Mouse (Mus musculus) activated CD4-positive, CD25-positive, alpha-beta regulatory T cell (primary cell): ENCODE results near the gene Sec61a2. TPM values are rescaled to one million over a fixed set of nuclear protein-coding genes. Genes with fewer than 3 reads are reported as not detected.

Source experiments
- polyA plus RNA-seq, 2 experiments: library from polyadenylated mRNA; unstranded; fragments of 100-300 nt; shearing (Covaris generic); gene quantifications; one replicate each; pipeline ENCODE4 v1.2.1; 2017

Sec61a2 gene
- 10 to 100 TPM; 20.0 to 21.6 TPM for polyA plus RNA-seq

GRCm38 (mm10) chr2:5894843-5895570 is at the start of gene Sec61a2:
Sec61a2 (minus strand) TSS chr2:5895432.

GRCm38 (mm10) chr2:5942416-5943032 is 47.3 kb upstream of the Sec61a2 start, which contains the start of gene Dhtkd1:
Dhtkd1 (minus strand) TSS chr2:5942792.

GRCm38 (mm10) chr2:5862834-5863233 is 32.4 kb downstream of the Sec61a2 start, which contains the start of gene Gm13199:
Gm13199 (minus strand) TSS chr2:5862934.

GRCm38 (mm10) chr2:5844873-5845631 is 50.2 kb downstream of the Sec61a2 start, which contains the start of the genes Nudt5 and Cdc123:
Nudt5 (plus strand) TSS chr2:5845019.
Cdc123 (minus strand) TSS chr2:5845164.

Other genes with a start within 250 kb of the Sec61a2 start
- gene Camk1d, start 180.9 kb downstream of the Sec61a2 start, polyA plus RNA-seq: 10 to 100 TPM; 25.5 to 27.2 TPM
- gene Nudt5, start 50.4 kb downstream of the Sec61a2 start, polyA plus RNA-seq: 10 to 100 TPM; 33.7 to 42.3 TPM
- gene Cdc123, start 50.3 kb downstream of the Sec61a2 start, polyA plus RNA-seq: 100 to 1,000 TPM; 138 to 181 TPM
- gene Gm13199, start 32.5 kb downstream of the Sec61a2 start, polyA plus RNA-seq: 1 to 10 TPM in 1 of 2 experiments, under 1 TPM in 1; 0.76 to 3.2 TPM
- gene Dhtkd1, start 47.4 kb upstream of the Sec61a2 start, polyA plus RNA-seq: under 1 TPM in 1 of 2 experiments, not detected in 1; 0.17 TPM
- 10 to 100 TPM; 14.5 to 16.0 TPM for gene Upf2, start 56.0 kb upstream of the Sec61a2 start, polyA plus RNA-seq
- under 1 TPM in 1 of 2 experiments, not detected in 1; 0.68 TPM for gene Proser2, start 234.8 kb upstream of the Sec61a2 start, polyA plus RNA-seq